Mouse (Mus musculus): Measurements from ENCODE around the gene Celf2. TPM values are rescaled to one million over a fixed set of nuclear protein-coding genes. Genes with fewer than 3 reads are reported as not detected.

The Celf2 gene
- polyA plus RNA-seq, 1 experiment from 2014 or later: 11.2 TPM

GRCm38 (mm10) chr2:7378736-7379135 is 130.6 kb downstream of the Celf2 start:
- H3K4me2 ChIP-seq: no peak overlapping the region
- no peak overlapping the region for H3K27ac ChIP-seq (replicated peaks)
- no peak overlapping the region for H3K9ac ChIP-seq
- WGBS (ENCODE audit: insufficient replicate concordance): 18% methylated on average over 1 of the region's 1 CpGs
- H3K4me1 ChIP-seq (replicated peaks): no peaks in the 10 kb centered on the region
- H3K9me3 ChIP-seq (replicated peaks): no peaks in the 10 kb centered on the region
- ATAC-seq (ENCODE audit: insufficient read depth): no peak
- H3K4me3 ChIP-seq (replicated peaks): no peak overlapping the region
- H3K27me3 ChIP-seq: no peaks in the 10 kb centered on the region
- H3K36me3 ChIP-seq (replicated peaks): no peaks in the 10 kb centered on the region

DNA sequence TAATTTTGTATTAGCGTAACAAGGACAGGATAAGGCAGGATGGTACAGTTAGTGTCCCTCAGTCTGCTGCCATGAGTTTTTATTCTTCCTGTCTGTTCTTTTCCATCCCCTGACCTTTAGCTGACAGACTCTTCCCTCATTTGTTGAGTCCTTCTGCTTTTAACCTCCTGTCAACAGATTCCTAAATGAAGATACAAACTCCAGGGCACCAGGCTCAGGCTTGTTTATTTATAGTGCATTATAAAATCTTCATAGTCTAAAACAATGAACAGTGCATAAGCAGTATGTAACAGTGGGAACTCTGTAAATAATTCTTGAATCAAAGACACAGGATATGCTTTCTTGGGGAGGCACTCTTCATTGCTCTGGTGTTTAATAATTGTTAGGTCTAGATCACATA is 131.5 kb downstream of the Celf2 start:
- Histone ChIP-seq H3K36me3 (replicated peaks) (no peaks in the 10 kb centered on the region), H3K27me3 (no peaks in the 10 kb centered on the region), H3K9me3 (replicated peaks) (no peaks in the 10 kb centered on the region), H3K4me2 (no peak overlapping the region), H3K27ac (replicated peaks) (no peak overlapping the region), H3K4me1 (replicated peaks) (no peaks in the 10 kb centered on the region), H3K4me3 (replicated peaks) (no peak overlapping the region), H3K9ac (no peak overlapping the region)
- WGBS (ENCODE audit: insufficient replicate concordance): 74% methylated on average over 1 of the region's 1 CpGs
- ATAC-seq (ENCODE audit: insufficient read depth): no peak

DNA sequence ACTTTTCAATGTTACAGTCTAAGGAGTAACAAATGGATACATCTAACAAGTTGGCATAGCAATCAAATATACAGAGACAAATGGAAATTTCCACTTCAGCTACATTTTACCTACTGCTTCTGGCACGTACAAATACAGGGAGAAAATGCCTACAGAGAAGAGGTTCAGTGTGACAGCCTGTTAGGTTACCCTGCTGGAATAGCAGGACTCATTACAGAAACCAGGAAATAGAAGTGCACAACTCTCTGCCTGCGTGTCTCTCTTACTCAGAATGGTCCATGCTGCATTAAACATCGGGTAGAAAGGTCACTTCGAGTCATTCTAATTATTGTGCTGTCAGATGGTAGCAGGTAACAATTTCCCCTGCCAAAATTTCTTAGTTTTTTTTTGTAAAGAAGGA is 141.6 kb downstream of the Celf2 start:
- H3K9me3 ChIP-seq (replicated peaks): no peaks in the 10 kb centered on the region
- no peak overlapping the region for H3K4me2 ChIP-seq
- no peak for ATAC-seq (ENCODE audit: insufficient read depth)
- H3K4me3 ChIP-seq (replicated peaks): no peak overlapping the region
- H3K27me3 ChIP-seq: no peaks in the 10 kb centered on the region
- 53% methylated on average over 4 of the region's 4 CpGs for WGBS (ENCODE audit: insufficient replicate concordance)
- no peak overlapping the region for H3K9ac ChIP-seq
- no peak overlapping the region for H3K27ac ChIP-seq (replicated peaks)
- no peaks in the 10 kb centered on the region for H3K4me1 ChIP-seq (replicated peaks)
- no peaks in the 10 kb centered on the region for H3K36me3 ChIP-seq (replicated peaks)

DNA sequence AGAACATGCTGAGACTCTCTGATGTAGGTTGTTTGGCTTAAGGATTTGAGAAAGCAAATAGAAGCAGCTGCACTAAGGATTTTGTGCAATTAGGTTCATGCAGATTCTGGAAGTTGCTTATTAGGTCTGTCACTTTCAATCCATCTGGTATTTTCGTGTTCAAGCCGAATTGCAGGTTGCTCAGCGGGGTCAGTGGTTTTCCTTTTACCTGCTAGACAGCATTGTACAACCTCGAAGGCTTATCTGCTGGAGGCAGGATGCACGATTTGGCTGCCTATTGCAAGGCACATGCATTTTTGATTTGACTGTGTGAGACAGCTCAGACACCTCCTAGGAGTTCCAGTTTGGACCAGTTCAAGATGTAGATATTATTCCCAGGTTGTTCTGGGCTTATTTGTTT is 149.8 kb downstream of the Celf2 start:
- Histone ChIP-seq H3K9ac (no peak overlapping the region), H3K9me3 (replicated peaks) (no peaks in the 10 kb centered on the region), H3K36me3 (replicated peaks) (no peaks in the 10 kb centered on the region), H3K4me1 (replicated peaks) (no peaks in the 10 kb centered on the region), H3K4me3 (replicated peaks) (no peak overlapping the region), H3K27ac (replicated peaks) (no peak overlapping the region), H3K4me2 (no peak overlapping the region), H3K27me3 (no peaks in the 10 kb centered on the region)
- WGBS (ENCODE audit: insufficient replicate concordance): 47% methylated on average over 5 of the region's 5 CpGs
- ATAC-seq (ENCODE audit: insufficient read depth): no peak

DNA sequence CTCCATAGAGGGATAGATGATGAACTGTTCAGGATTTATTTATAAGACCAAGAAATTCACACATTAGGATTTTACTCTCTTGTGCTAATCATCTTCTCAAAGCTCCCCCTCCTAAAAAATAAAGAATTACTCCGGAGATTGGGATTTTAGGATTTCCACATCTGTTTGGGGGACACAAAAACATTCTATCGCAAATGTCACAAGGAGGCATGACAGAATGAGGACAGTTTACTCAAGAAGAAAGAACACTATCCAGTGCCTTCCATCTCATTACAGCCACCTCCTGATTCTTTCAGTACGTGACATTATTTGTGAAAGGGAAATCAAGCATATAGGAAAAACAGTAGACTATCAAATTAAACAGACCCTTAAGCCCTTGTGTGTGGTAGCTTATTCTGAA is 150.5 kb downstream of the Celf2 start:
- no peaks in the 10 kb centered on the region for H3K4me1 ChIP-seq (replicated peaks)
- no peak overlapping the region for H3K27ac ChIP-seq (replicated peaks)
- H3K9me3 ChIP-seq (replicated peaks): no peaks in the 10 kb centered on the region
- no peak overlapping the region for H3K4me3 ChIP-seq (replicated peaks)
- WGBS (ENCODE audit: insufficient replicate concordance): 71% methylated on average over 3 of the region's 3 CpGs
- H3K27me3 ChIP-seq: no peaks in the 10 kb centered on the region
- no peak overlapping the region for H3K9ac ChIP-seq
- no peaks in the 10 kb centered on the region for H3K36me3 ChIP-seq (replicated peaks)
- no peak for ATAC-seq (ENCODE audit: insufficient read depth)
- H3K4me2 ChIP-seq: no peak overlapping the region

DNA sequence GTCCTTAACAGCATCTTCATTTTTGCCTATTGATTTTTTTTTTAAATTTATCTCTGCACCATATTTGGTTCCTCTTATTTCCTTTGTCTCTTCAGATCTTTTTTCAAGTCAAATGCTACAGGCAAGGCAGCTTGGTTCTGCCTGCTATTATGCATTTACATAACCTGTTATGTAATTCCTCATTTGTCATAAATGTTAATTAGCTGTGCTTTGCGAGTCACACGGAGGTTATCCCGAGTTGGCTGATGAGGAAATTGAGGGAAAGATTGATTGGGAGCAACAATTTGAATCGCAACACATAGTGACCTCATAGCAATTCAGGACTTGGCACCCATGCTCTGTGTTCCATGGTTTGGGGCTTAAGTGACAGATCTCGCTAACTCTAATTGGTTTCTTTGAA is 158.1 kb downstream of the Celf2 start:
- Histone ChIP-seq H3K27me3 (no peaks in the 10 kb centered on the region), H3K9ac (no peak overlapping the region), H3K4me3 (replicated peaks) (no peak overlapping the region), H3K27ac (replicated peaks) (no peak overlapping the region), H3K36me3 (replicated peaks) (no peaks in the 10 kb centered on the region), H3K9me3 (replicated peaks) (no peaks in the 10 kb centered on the region), H3K4me2 (no peak overlapping the region), H3K4me1 (replicated peaks) (no peaks in the 10 kb centered on the region)
- WGBS (ENCODE audit: insufficient replicate concordance): 64% methylated on average over 5 of the region's 5 CpGs
- no peak for ATAC-seq (ENCODE audit: insufficient read depth)

DNA sequence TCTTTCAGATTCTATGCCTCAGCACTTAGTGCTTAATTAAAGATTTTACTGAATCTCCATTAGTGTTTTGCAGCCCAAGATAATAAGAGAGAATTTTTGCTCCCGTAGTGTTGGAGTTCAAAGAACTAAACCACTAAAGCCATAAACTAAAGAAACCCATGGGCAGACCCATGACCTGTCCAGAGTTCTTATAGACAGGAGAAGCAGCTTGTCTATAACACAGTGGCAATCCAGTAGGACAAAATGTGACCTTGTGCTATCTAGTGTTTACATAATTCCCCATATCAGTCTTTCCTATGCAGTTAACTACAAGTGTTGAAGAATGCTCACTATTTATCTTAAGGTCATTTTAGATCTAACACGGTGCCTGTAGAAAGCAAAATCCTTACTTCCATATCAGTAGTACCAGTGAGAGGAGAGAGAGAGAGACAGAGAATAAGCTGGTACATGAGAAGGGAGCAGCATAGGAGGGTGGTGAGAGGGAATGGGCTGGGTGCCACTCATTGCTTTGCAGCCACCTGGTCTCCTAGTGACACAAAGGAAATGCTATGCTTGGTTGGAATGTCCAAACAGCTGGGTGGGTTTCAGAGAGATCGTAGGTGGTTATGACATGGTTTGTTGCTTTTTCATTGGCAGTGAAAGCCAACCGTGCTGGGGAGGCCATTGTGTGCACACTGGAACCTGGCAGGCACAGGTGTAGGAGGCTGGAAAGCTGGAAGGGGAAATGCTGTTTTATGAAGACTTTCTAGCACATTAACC is 162.5 kb downstream of the Celf2 start:
- ATAC-seq (ENCODE audit: insufficient read depth): no peak
- no peaks in the 10 kb centered on the region for H3K36me3 ChIP-seq (replicated peaks)
- no peak overlapping the region for H3K9ac ChIP-seq
- no peaks in the 10 kb centered on the region for H3K4me1 ChIP-seq (replicated peaks)
- H3K27ac ChIP-seq (replicated peaks): no peak overlapping the region
- 56% methylated on average over 4 of the region's 4 CpGs for WGBS (ENCODE audit: insufficient replicate concordance)
- H3K9me3 ChIP-seq (replicated peaks): no peaks in the 10 kb centered on the region
- H3K4me2 ChIP-seq: no peak overlapping the region
- no peaks in the 10 kb centered on the region for H3K27me3 ChIP-seq
- H3K4me3 ChIP-seq (replicated peaks): no peak overlapping the region

DNA sequence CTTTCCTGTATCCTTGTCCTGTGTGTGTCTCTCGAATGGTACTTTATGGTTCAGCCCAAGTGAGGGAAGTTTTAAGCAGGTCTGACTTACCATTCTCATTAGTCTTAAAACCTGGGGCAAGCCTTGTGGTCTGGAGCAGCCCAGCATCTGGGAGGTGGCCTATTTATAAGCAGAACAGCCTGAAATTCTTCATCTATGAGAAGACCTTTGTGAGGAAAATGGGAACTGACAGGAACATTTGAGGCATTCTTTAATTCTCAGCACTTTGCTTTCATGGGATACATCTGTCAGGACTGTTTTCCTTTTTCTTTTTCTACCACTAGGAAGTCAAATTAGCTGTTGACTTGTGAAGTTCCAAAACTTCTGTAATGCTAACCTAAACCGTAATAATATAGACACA is 164.4 kb downstream of the Celf2 start:
- Histone ChIP-seq H3K9ac (no peak overlapping the region), H3K4me3 (replicated peaks) (no peak overlapping the region), H3K36me3 (replicated peaks) (no peaks in the 10 kb centered on the region), H3K4me1 (replicated peaks) (no peaks in the 10 kb centered on the region), H3K4me2 (no peak overlapping the region), H3K9me3 (replicated peaks) (no peaks in the 10 kb centered on the region), H3K27me3 (no peaks in the 10 kb centered on the region), H3K27ac (replicated peaks) (no peak overlapping the region)
- 60% methylated on average over 2 of the region's 2 CpGs for WGBS (ENCODE audit: insufficient replicate concordance)
- no peak for ATAC-seq (ENCODE audit: insufficient read depth)

- WGBS (ENCODE audit: insufficient replicate concordance): 65% methylated on average over 8 of the region's 8 CpGs
- H3K9ac ChIP-seq: no peak overlapping the region
Measured at GRCm38 (mm10) chr2:7342911-7343478, 166.4 kb downstream of the Celf2 start.

DNA sequence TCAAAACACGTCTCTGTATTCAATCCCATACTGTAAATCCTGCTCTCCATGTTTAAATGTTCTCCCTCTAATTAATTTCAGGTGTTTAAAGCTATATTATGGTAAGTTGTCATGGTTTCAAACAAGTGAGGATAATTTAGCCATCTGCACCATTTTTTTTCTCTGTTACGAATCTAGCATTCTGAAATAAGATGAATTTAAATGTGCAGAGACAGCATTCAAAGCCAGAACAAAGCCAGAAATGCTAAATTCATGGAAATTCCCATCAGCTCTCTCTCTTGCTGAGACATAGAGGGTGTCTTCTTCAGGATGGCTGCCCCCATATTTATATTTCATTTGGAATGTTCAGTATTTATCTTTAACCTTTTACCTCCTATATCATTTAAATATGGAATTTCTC is 174.5 kb downstream of the Celf2 start:
- no peaks in the 10 kb centered on the region for H3K9me3 ChIP-seq (replicated peaks)
- no peaks in the 10 kb centered on the region for H3K4me1 ChIP-seq (replicated peaks)
- ATAC-seq (ENCODE audit: insufficient read depth): no peak
- 54% methylated on average over 2 of the region's 2 CpGs for WGBS (ENCODE audit: insufficient replicate concordance)
- H3K4me3 ChIP-seq (replicated peaks): no peak overlapping the region
- H3K27me3 ChIP-seq: no peaks in the 10 kb centered on the region
- H3K9ac ChIP-seq: no peak overlapping the region
- H3K27ac ChIP-seq (replicated peaks): no peak overlapping the region
- no peaks in the 10 kb centered on the region for H3K36me3 ChIP-seq (replicated peaks)
- H3K4me2 ChIP-seq: no peak overlapping the region

More at GRCm38 (mm10) chr2:7342911-7343478, 166.4 kb downstream of the Celf2 start:
- H3K36me3 ChIP-seq (replicated peaks): no peaks in the 10 kb centered on the region
- no peak overlapping the region for H3K4me2 ChIP-seq
- H3K4me3 ChIP-seq (replicated peaks): no peak overlapping the region
- H3K9me3 ChIP-seq (replicated peaks): no peaks in the 10 kb centered on the region
- ATAC-seq (ENCODE audit: insufficient read depth): no peak
- no peaks in the 10 kb centered on the region for H3K4me1 ChIP-seq (replicated peaks)
- no peaks in the 10 kb centered on the region for H3K27me3 ChIP-seq
- no peak overlapping the region for H3K27ac ChIP-seq (replicated peaks)

- WGBS (ENCODE audit: insufficient replicate concordance): 43% methylated on average over 8 of the region's 8 CpGs
- Histone ChIP-seq H3K36me3 (replicated peaks) (no peaks in the 10 kb centered on the region), H3K4me3 (replicated peaks) (no peak overlapping the region), H3K27ac (replicated peaks) (no peak overlapping the region), H3K4me1 (replicated peaks) (no peaks in the 10 kb centered on the region), H3K9me3 (replicated peaks) (no peaks in the 10 kb centered on the region), H3K9ac (no peak overlapping the region), H3K27me3 (no peaks in the 10 kb centered on the region), H3K4me2 (no peak overlapping the region)
- ATAC-seq (ENCODE audit: insufficient read depth): no peak
Measured at GRCm38 (mm10) chr2:7328018-7328899, 181.1 kb downstream of the Celf2 start.

Measured in liver, embryonic 15.5 days (tissue).